Mouse (Mus musculus) spleen, postnatal 36 days (tissue): ENCODE data around the gene 4921536K21Rik.
"Not testable (repeated sequence)": the region's sequence is repeated elsewhere in the genome, so short reads cannot be mapped to it uniquely, and the experiment has no call there.

Experiments used
- DNase-seq, 2 experiments: peaks; one replicate each; pipeline ENCODE4 v3.0.0; 2022; ENCODE audit warnings: low spot score in 2 of 2, mixed read lengths in 1 of 2

The 4921536K21Rik gene

DNA sequence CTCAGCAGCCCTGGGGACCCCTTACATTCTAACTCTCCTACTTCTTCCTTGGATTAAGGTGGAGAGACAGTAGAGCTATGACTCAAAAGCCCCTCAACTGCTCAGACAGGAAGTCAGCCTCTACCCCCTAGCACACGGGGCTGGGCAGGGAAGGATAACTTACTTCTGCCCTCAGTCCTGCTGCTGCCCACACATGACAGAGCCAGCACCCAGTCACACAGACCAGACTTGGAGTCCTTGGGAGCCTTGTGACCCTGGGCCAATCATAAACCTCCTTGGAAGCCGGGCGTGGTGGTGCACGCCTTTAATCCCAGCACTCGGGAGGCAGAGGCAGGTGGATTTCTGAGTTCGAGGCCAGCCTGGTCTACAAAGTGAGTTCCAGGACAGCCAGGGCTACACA lies 16.5 kb upstream of the 4921536K21Rik start:
- not testable (repeated sequence) for DNase-seq

DNA sequence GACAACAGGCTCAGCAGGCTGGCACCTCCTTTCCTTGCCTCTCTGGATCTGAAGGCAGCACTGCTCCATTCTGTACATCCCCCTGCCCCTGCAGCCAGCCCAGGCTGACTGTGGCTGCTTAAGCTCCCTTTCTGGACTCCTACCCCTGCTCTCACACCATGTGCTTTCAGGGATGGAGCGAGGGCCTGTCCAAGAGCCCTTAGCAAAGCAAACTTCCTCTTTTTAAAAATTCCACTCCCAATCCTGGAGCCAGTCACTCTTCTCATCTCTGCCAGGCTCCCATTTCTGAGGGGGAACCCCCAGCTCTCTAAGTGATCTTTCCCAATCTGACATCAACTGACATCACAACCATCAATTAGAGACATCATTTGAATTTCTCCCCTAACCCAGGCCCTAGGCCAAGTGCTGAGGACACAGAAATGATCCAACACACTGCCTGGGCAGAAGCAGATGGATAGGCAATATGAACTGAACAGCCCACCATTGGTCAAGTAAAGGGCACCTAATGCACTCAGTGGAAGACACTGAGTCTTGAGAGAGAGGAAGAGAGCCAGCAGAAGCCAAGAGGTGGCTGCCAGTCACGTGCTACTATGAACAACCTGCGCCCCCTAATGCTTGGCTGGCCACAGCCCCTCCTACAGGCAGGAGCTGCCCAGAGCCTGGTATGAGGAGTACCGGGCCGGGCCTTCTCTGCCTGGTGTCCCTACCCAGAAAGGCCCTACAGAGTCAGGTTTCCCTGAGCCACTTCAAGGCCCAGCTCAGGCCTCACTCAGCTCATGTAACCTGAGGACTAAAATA lies 15.8 kb upstream of the 4921536K21Rik start:
- DNase-seq = no peak

DNA sequence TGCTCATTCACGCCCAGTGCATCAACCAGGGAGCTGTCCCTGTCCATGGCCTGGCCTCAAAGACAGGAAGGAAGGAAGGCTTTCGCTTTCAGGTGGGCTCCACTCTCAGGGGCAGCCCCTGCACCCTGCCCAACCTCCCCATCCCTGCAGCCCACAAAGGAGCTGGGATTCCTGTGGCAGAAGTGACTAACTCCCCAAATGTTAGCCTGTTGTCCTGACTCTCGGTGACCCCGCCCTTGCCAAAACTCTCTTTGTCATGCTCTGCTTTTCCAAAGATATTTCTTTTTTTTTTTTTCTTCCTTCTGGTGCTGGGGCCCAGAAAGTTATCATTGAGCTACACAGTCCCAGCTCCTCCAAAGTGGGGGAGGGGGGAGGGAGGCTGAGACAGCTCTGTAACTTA lies 14.3 kb upstream of the 4921536K21Rik start:
- no peak for DNase-seq

- no peak for DNase-seq
These were observed 10.5 kb upstream of the 4921536K21Rik start for GRCm38 (mm10) chr11:3905446-3905845.

- DNase-seq = no peak
These were observed 9.8 kb upstream of the 4921536K21Rik start for GRCm38 (mm10) chr11:3904673-3905072.

DNA sequence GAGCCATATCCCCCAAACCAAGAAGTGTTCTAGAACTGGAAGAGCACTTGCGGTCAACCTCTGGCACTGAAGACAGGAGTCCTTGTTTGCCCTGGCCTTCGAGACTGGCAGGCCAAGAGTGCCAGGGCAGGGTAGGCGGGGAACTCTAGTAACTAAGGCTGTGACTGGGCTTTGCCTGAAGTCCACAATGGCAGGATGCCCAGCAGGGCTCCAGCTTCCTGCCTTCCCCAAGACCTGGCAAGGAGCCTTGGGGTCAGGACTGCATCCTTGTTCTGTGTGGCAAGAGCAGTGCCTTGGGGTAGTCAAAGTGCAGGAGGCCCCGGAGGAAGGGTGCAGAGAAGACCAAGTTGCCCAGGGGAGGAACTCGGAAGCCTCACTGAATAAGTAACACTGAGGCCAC lies 8.1 kb upstream of the 4921536K21Rik start:
- no peak for DNase-seq

- DNase-seq = no peak
These were observed 7.6 kb upstream of the 4921536K21Rik start for GRCm38 (mm10) chr11:3902516-3902915.

DNA sequence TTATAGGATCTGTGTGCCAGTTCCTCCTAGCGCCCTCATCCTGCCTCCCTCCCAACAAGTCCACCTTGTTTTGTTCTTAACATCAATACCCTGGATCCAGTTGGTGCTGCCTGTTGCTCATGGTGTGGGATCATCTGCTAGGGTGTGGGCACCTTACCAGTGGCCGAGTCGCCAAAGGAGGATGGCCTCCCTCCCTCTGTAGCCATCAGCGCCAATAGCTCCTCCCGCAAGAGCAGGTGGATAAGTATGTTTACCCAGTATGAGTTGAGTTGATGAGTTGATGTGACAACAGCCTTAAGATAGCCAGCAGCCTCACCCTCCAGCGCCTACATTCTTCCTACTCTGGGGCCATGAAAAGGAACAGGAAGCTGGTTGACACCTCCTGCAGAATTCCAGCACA lies 5.4 kb upstream of the 4921536K21Rik start:
- no peak for DNase-seq

DNA sequence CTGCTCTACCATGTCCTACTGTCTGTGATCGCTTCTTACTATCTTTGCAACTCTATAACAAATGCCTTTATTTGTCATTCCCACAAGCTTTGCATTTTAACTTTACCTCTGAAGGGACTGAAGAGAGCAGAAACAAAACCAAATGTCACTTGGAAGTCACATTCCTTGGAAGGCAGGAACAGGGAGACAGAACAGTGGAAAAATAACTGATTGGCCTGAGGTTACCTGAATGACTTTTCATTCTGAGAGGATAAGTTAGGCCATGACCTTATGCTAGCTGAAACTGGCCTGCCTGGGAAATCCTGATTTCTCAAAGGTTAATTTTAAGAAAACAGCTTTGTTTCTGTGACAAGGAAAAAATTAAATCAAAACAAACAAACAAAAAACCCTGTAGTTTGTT lies 1.0 kb upstream of the 4921536K21Rik start:
- DNase-seq = no peak

DNA sequence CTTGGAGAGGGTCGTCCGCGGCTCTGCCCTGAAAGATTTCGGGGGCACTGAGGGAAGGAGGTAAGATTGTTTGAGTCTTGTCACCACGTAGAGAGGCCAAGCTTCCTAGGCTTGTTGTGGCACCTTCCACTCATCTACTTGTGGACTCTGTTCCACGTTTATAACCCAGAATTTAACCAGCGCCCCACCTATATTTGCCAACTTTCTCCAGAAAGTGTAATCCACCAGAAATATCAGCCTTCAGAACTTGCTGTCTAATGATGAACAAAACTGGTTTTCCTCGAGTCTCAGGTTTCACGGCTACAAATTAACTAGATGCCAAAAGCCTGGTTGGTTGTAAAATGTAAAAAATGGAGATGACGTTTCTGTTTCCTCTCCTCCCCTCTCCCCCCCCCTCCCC lies 560 bp upstream of the 4921536K21Rik start:
- DNase-seq = no peak

DNA sequence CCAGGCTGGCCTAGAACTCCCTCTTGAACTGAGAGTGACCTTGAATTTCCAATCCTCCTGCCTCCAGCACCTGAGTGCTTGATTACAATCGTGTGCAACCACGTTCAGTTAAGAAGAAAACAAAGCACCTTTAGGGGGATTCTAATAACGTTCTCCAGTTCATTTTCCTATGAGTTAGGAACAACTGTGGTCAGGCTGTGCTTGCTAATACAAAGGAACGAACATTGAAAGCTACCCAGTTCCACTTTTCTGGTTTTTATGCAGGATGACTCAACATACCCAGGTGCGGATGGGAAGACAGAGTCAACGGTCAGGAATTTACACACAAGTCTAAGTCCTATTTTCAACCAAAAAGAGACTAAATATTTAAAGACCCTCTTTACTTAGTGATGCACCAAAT lies 928 bp downstream of the 4921536K21Rik start:
- DNase-seq = no peak

GRCm38 (mm10) chr11:3887331-3887730 lies 7.6 kb downstream of the 4921536K21Rik start:
- no peak for DNase-seq

DNA sequence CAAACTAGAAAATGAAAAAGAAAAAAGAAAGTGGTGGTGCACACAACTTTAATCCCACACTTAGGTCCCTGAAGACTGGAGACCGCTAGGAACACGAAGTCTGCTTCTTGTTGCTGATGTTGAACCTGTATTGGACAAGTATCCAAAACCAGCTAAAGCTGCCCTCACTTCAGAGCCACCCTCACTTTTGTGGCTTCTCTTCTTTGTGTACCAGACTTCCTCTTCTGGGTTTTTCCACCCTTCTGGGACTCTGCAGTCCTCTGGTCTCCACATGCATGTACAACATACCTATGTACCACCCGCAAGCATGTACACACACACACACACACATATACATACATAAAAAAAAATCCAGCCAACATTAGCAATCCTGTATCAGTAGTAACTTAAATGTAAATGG lies 11.2 kb downstream of the 4921536K21Rik start:
- no peak for DNase-seq

DNA sequence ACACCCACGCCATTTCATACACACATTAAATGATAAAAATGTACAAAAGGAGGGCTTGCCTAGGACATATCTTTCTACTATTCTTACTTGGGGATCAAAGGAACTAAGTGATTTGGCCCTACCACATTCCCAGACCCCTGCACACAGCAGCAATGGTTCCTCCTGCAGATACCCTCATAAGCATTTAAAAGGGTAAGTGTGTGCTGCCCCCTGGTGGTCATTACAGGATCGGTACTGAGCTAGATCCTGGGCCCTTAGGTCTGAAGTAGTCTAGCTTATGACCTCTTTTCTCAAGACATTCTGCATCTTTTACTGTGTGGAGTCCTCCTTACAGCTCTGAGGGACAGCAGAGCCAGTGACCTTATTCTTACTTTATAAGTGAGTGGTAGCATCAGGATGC lies 15.1 kb downstream of the 4921536K21Rik start:
- peak; percentile 25 to 45 for DNase-seq

DNA sequence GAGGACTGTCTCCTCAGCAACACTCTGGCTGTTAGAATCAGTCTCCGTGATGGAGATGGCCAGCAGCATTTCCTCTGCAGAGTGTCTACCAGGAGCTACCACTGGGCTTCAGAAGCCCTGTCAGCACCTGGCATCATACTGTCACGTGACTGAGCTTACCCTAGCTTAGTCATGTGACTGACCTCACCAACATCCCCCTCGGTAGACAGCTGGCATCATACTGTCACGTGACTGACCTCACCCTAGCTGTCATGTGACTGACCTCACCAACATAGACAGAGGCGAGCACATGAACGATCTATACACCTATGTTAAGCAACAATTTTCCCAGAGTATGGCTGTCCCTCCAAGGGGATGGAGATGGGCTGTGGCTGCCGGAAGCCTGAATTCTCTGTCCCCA lies 16.2 kb downstream of the 4921536K21Rik start:
- DNase-seq = no peak

- no peak for DNase-seq
These were observed 18.5 kb downstream of the 4921536K21Rik start for GRCm38 (mm10) chr11:3876419-3876818.

DNA sequence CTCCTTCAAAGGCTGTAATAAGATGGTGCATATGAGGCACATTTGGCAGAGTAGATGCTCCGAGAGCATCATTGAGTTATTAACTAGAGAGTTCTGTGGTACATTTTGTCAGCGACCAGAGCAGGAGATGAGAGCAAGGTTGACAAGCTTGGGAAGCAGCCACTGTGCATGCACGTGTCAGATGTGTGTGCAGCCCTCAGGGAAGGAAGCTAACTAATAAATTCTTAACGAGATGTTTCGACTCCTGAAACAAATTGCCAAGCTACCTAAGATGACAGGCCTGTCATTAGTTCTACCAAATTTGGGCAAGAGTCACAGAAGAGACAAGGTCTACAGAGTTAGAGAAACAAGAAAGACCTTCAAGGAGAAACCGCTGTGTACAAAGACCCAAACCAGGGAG lies 30.6 kb downstream of the 4921536K21Rik start:
- no peak for DNase-seq

GRCm38 (mm10) chr11:3863454-3864112 lies 31.3 kb downstream of the 4921536K21Rik start, which contains the start of gene Osbp2:
Gene Osbp2 (minus strand): TSS chr11:3863903.
- DNase-seq = peak; percentile 25 to 36

GRCm38 (mm10) chr11:3862661-3863453 lies 32.0 kb downstream of the 4921536K21Rik start:
- no peak for DNase-seq

- no peak for DNase-seq
These were observed 34.5 kb downstream of the 4921536K21Rik start for GRCm38 (mm10) chr11:3860361-3860760.

DNA sequence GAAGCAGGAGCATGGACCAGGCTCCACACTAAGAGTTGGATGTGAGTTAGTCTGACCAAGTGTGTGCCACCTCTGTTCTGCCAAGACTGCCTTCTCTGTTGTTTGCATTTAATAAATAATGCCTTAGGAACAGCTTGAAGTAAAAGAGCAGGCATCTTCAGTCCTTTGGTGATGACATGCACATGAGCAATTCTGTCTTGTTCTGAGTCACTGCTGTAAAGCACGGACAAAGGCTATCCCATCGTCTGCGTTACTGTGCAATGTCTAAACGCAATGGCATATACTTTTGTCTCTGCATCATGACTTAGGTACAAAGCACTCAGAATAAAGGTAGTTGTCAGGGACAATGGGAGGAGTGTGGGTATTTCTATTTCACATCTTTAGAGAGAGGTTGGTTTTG lies 35.1 kb downstream of the 4921536K21Rik start:
- DNase-seq = no peak

DNA sequence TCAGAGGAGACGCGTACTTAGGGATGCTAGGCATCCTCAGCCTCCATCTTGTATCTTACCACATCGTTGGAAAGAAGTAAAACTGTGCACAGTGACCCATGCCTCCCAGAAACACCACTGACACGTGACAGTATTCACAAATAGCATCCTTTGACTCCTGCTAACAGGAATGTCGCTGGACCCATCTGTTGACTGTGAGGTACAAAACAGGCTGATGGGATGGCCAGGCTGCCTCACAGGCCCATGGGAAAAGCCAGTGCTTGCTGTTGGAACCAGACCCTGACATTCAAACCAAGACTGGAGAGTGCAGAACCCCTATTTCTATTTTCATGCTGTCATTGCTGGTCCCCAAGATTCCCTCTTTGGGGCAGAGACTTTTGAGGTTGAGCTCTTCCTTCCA lies 37.0 kb downstream of the 4921536K21Rik start:
- DNase-seq = no peak
